Mouse (Mus musculus): ENCODE measurements around the gene Naa20.

The Naa20 gene

GRCm38 (mm10) chr2:145901861-145902260 lies at the start of gene Naa20:
TSS of gene Naa20 (plus strand) at chr2:145902099.
- DNase-seq: no peak

GRCm38 (mm10) chr2:145855831-145856230 lies 46.1 kb upstream of the Naa20 start:
- DNase-seq: no peak

- peak; percentile 62 to 66 for DNase-seq
These were observed 44.0 kb upstream of the Naa20 start for GRCm38 (mm10) chr2:145857864-145858263.

GRCm38 (mm10) chr2:145859442-145859931 lies 42.4 kb upstream of the Naa20 start:
- peak; percentile 76 to 83 for DNase-seq

GRCm38 (mm10) chr2:145859932-145860801 lies 41.7 kb upstream of the Naa20 start:
- peak; percentile 83 for DNase-seq

GRCm38 (mm10) chr2:145861193-145862123 lies 40.4 kb upstream of the Naa20 start:
- DNase-seq: no peak

GRCm38 (mm10) chr2:145862206-145862817 lies 39.6 kb upstream of the Naa20 start:
- no peak for DNase-seq

GRCm38 (mm10) chr2:145865344-145865743 lies 36.6 kb upstream of the Naa20 start:
- DNase-seq: no peak

- no peak for DNase-seq
These were observed 35.7 kb upstream of the Naa20 start for GRCm38 (mm10) chr2:145866238-145866637.

- DNase-seq: no peak
These were observed 35.0 kb upstream of the Naa20 start for GRCm38 (mm10) chr2:145866695-145867449.

GRCm38 (mm10) chr2:145871308-145871707 lies 30.6 kb upstream of the Naa20 start:
- no peak for DNase-seq

GRCm38 (mm10) chr2:145872099-145872498 lies 29.8 kb upstream of the Naa20 start:
- no peak for DNase-seq

GRCm38 (mm10) chr2:145873953-145874352 lies 27.9 kb upstream of the Naa20 start:
- DNase-seq: no peak

- DNase-seq: no peak
These were observed 26.9 kb upstream of the Naa20 start for GRCm38 (mm10) chr2:145874879-145875482.

GRCm38 (mm10) chr2:145877191-145877590 lies 24.7 kb upstream of the Naa20 start:
- no peak for DNase-seq

GRCm38 (mm10) chr2:145880887-145881747 lies 20.8 kb upstream of the Naa20 start:
- DNase-seq: peak in 1 of 2 experiments; percentile 39

GRCm38 (mm10) chr2:145881932-145882331 lies 20.0 kb upstream of the Naa20 start:
- no peak for DNase-seq

GRCm38 (mm10) chr2:145882398-145882797 lies 19.5 kb upstream of the Naa20 start:
- no peak for DNase-seq

- DNase-seq: no peak
These were observed 17.6 kb upstream of the Naa20 start for GRCm38 (mm10) chr2:145884036-145884912.

Data from cerebellum, postnatal 10 days (tissue).